Mouse (Mus musculus): ENCODE data around the gene Cmtm4. TPM values are rescaled to one million over a fixed set of nuclear protein-coding genes. Genes with fewer than 3 reads are reported as not detected.

Cmtm4 gene
- polyA plus RNA-seq, 1 experiment: 58.1 TPM

DNA sequence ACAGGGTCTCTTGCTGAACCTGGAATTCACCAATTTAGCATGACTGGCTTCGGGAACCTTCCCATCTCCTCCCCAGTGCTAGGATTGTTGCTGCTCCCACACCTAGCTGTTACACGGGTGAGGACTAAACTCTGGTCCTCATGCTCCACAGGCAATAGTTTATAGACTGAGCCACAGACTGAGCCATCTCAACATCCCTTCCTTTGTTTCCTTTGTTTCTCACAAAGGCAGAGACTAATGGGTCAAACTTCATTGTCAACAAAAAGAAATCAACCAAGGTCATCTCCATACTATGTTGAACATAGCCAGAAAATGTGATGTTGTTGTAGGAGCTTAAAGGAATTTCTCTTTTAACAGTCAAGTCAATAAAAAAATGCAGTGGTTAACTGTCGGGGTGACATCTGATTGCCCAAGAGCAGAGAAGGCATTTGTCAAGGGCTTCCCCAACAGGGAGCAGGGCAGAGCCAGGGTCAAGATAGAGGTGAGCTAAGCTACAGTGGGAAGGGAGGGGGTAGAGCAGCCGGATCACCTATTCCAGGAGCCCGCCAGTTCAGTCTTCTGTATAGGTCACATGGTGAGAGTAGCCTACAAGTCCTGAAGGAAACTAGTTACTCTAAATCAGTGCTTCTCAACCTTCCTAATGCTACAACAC lies 37.7 kb upstream of the Cmtm4 start:
- H3K4me1 ChIP-seq (ENCODE audit: control insufficient read depth, insufficient read depth, low read length): peaks cover 8% of the 10 kb centered on the region
- peaks cover 54% of the 10 kb centered on the region for H3K36me3 ChIP-seq (ENCODE audit: control insufficient read depth, insufficient read depth, low read length, poor library complexity, severe bottlenecking)
- no peak overlapping the region for H3K9ac ChIP-seq (ENCODE audit: low read depth, poor library complexity, severe bottlenecking)
- TF ChIP-seq EP300 (IDR thresholded peaks at IDR 0.05; ENCODE audit: insufficient read depth, low read depth, low read length): 0 out of 2 replicates have a peak, but pooled peaks have one; percentile 36
- TF ChIP-seq POLR2A (IDR thresholded peaks at IDR 0.05; ENCODE audit: insufficient read depth, low read length): no peak
- no peak for TF ChIP-seq CTCF (IDR thresholded peaks at IDR 0.05; ENCODE audit: low read depth, low read length)
- peaks cover 6% of the 10 kb centered on the region; the same call in 1 of the 2 replicates for H3K9me3 ChIP-seq (replicated peaks; ENCODE audit: control insufficient read depth, insufficient read depth, low read length, poor library complexity, severe bottlenecking)
- H3K4me3 ChIP-seq (ENCODE audit: low read depth, low read length): no peak overlapping the region
- no peaks in the 10 kb centered on the region for H3K27me3 ChIP-seq (ENCODE audit: control insufficient read depth, insufficient read depth, low read length, poor library complexity, severe bottlenecking)
- H3K27ac ChIP-seq (ENCODE audit: insufficient read depth, low read length): peak overlapping the region; percentile 53

DNA sequence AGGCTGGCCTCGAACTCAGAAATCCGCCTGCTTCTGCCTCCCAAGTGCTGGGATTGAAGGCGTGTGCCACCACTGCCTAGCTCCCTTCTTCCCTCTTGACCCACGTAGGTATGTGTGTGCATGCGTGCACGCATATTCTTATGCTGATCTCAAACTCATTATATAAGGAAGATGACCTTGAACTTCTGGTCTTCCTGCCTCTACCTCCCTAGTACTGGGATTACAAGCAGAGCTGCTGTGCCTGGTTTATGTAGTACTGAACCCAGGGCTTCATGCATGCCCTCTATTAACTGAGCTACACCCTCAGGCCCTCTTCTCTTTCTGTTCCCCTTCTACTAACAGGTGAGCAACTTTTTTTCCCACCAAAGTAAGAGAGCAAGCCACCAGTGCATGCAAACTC lies 37.0 kb upstream of the Cmtm4 start:
- Histone ChIP-seq H3K27ac (ENCODE audit: insufficient read depth, low read length) (peak overlapping the region; percentile 53; the same call in 1 of the 2 replicates), H3K4me1 (ENCODE audit: control insufficient read depth, insufficient read depth, low read length) (peaks cover 8% of the 10 kb centered on the region), H3K4me3 (ENCODE audit: low read depth, low read length) (no peak overlapping the region), H3K9me3 (replicated peaks; ENCODE audit: control insufficient read depth, insufficient read depth, low read length, poor library complexity, severe bottlenecking) (peaks cover 6% of the 10 kb centered on the region; the same call in 1 of the 2 replicates), H3K9ac (ENCODE audit: low read depth, poor library complexity, severe bottlenecking) (no peak overlapping the region), H3K27me3 (ENCODE audit: control insufficient read depth, insufficient read depth, low read length, poor library complexity, severe bottlenecking) (no peaks in the 10 kb centered on the region), H3K36me3 (ENCODE audit: control insufficient read depth, insufficient read depth, low read length, poor library complexity, severe bottlenecking) (peaks cover 56% of the 10 kb centered on the region)
- TF ChIP-seq POLR2A (IDR thresholded peaks at IDR 0.05; ENCODE audit: insufficient read depth, low read length) (no peak), CTCF (IDR thresholded peaks at IDR 0.05; ENCODE audit: low read depth, low read length) (no peak), EP300 (IDR thresholded peaks at IDR 0.05; ENCODE audit: insufficient read depth, low read depth, low read length) (no peak)

DNA sequence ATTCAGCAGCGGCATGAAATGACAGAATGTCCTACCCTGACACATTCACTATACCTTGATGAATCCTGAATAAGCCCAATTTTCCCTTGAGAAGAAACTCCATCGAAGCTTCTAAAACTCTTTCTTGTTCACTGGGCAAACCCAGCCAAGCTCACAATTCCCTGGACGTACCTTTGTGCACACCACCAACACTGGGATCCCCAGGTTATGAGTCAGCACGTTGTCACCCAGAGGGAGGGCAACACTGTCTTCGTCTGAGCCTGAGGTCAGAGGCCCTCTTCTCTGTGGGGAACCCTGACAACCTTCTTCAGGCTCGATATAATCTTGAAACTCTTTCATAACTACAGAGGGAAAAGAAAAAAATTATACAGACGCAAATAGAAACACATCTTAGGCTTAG lies 34.6 kb upstream of the Cmtm4 start:
- H3K9ac ChIP-seq (ENCODE audit: low read depth, poor library complexity, severe bottlenecking): no peak overlapping the region
- H3K27ac ChIP-seq (ENCODE audit: insufficient read depth, low read length): no peak overlapping the region
- no peaks in the 10 kb centered on the region for H3K27me3 ChIP-seq (ENCODE audit: control insufficient read depth, insufficient read depth, low read length, poor library complexity, severe bottlenecking)
- peaks cover 5% of the 10 kb centered on the region for H3K4me1 ChIP-seq (ENCODE audit: control insufficient read depth, insufficient read depth, low read length)
- peaks cover 49% of the 10 kb centered on the region for H3K36me3 ChIP-seq (ENCODE audit: control insufficient read depth, insufficient read depth, low read length, poor library complexity, severe bottlenecking)
- peaks cover 6% of the 10 kb centered on the region; the same call in 1 of the 2 replicates for H3K9me3 ChIP-seq (replicated peaks; ENCODE audit: control insufficient read depth, insufficient read depth, low read length, poor library complexity, severe bottlenecking)
- no peak overlapping the region for H3K4me3 ChIP-seq (ENCODE audit: low read depth, low read length)
- TF ChIP-seq CTCF (IDR thresholded peaks at IDR 0.05; ENCODE audit: low read depth, low read length) (no peak), POLR2A (IDR thresholded peaks at IDR 0.05; ENCODE audit: insufficient read depth, low read length) (no peak), EP300 (IDR thresholded peaks at IDR 0.05; ENCODE audit: insufficient read depth, low read depth, low read length) (no peak)

DNA sequence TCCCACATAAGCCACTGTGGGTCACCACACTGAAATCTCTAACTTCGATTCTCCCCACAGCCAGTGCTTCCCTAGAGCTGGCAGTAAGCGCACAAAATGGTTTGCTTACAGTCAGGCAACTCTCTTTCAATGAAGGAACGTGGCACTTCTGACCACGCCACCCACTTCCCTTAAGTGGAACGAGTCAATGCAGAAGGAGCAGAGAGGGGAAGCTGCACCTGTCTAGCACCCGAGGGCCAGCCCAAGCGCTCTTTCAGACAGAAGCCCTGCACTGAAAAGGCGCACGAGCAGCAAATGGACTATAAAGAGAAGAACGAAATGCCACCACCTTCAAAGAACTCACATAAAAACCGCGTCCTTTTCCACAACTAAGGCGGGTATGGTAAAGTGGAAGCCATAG lies 32.1 kb upstream of the Cmtm4 start:
- TF ChIP-seq CTCF (IDR thresholded peaks at IDR 0.05; ENCODE audit: low read depth, low read length): no peak
- no peak for TF ChIP-seq EP300 (IDR thresholded peaks at IDR 0.05; ENCODE audit: insufficient read depth, low read depth, low read length)
- no peak for TF ChIP-seq POLR2A (IDR thresholded peaks at IDR 0.05; ENCODE audit: insufficient read depth, low read length)
- no peaks in the 10 kb centered on the region for H3K4me1 ChIP-seq (ENCODE audit: control insufficient read depth, insufficient read depth, low read length)
- H3K4me3 ChIP-seq (ENCODE audit: low read depth, low read length): no peak overlapping the region
- H3K27me3 ChIP-seq (ENCODE audit: control insufficient read depth, insufficient read depth, low read length, poor library complexity, severe bottlenecking): no peaks in the 10 kb centered on the region
- H3K27ac ChIP-seq (ENCODE audit: insufficient read depth, low read length): no peak overlapping the region
- no peak overlapping the region for H3K9ac ChIP-seq (ENCODE audit: low read depth, poor library complexity, severe bottlenecking)
- H3K36me3 ChIP-seq (ENCODE audit: control insufficient read depth, insufficient read depth, low read length, poor library complexity, severe bottlenecking): peaks cover 65% of the 10 kb centered on the region
- H3K9me3 ChIP-seq (replicated peaks; ENCODE audit: control insufficient read depth, insufficient read depth, low read length, poor library complexity, severe bottlenecking): peaks cover 6% of the 10 kb centered on the region; the same call in 1 of the 2 replicates

DNA sequence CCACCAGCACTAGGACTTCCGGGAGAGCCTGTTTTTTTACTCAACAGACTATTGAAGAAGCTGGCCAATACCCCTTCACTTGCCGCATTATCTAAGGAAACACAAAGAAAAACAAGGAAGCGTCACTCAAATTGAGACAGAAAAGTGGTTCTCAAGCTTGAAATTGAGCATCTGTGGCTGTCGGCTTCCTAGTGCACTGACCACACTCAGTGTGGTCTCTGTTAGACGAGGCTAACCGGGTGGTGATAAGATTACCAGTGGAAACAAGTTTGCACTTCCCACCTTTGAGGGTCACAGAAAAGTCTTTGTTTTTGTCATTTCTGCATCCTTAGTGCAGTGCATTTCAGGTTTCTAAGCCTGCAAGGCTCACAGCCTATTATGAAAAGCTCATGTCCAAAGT lies 26.7 kb upstream of the Cmtm4 start:
- Histone ChIP-seq H3K9ac (ENCODE audit: low read depth, poor library complexity, severe bottlenecking) (no peak overlapping the region), H3K9me3 (replicated peaks; ENCODE audit: control insufficient read depth, insufficient read depth, low read length, poor library complexity, severe bottlenecking) (no peaks in the 10 kb centered on the region), H3K4me3 (ENCODE audit: low read depth, low read length) (no peak overlapping the region), H3K4me1 (ENCODE audit: control insufficient read depth, insufficient read depth, low read length) (no peaks in the 10 kb centered on the region), H3K27me3 (ENCODE audit: control insufficient read depth, insufficient read depth, low read length, poor library complexity, severe bottlenecking) (no peaks in the 10 kb centered on the region), H3K27ac (ENCODE audit: insufficient read depth, low read length) (no peak overlapping the region), H3K36me3 (ENCODE audit: control insufficient read depth, insufficient read depth, low read length, poor library complexity, severe bottlenecking) (peaks cover 61% of the 10 kb centered on the region)
- TF ChIP-seq CTCF (IDR thresholded peaks at IDR 0.05; ENCODE audit: low read depth, low read length): no peak
- TF ChIP-seq EP300 (IDR thresholded peaks at IDR 0.05; ENCODE audit: insufficient read depth, low read depth, low read length): no peak
- no peak for TF ChIP-seq POLR2A (IDR thresholded peaks at IDR 0.05; ENCODE audit: insufficient read depth, low read length)

DNA sequence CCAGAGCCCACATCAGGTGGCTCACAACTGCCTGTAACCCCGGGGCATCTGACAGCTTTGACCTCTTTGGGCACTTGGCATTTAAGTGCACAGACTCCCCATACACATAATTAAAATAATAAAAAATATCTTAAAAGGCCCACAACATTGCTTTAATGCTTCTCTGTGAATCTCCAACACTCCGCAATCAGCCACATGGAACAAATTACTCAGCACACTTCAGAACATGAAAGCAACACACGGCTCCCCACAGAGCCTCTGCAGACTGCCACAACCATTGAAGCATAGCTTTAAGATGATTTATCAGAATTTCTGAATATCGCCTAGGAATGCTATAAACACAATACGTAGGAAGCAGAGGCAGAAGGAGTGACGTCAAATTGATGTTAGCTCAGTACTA lies 20.4 kb upstream of the Cmtm4 start:
- Histone ChIP-seq H3K9me3 (replicated peaks; ENCODE audit: control insufficient read depth, insufficient read depth, low read length, poor library complexity, severe bottlenecking) (no peaks in the 10 kb centered on the region), H3K27ac (ENCODE audit: insufficient read depth, low read length) (no peak overlapping the region), H3K4me3 (ENCODE audit: low read depth, low read length) (no peak overlapping the region), H3K36me3 (ENCODE audit: control insufficient read depth, insufficient read depth, low read length, poor library complexity, severe bottlenecking) (peaks cover 17% of the 10 kb centered on the region), H3K27me3 (ENCODE audit: control insufficient read depth, insufficient read depth, low read length, poor library complexity, severe bottlenecking) (no peaks in the 10 kb centered on the region), H3K4me1 (ENCODE audit: control insufficient read depth, insufficient read depth, low read length) (no peaks in the 10 kb centered on the region), H3K9ac (ENCODE audit: low read depth, poor library complexity, severe bottlenecking) (no peak overlapping the region)
- no peak for TF ChIP-seq POLR2A (IDR thresholded peaks at IDR 0.05; ENCODE audit: insufficient read depth, low read length)
- no peak for TF ChIP-seq CTCF (IDR thresholded peaks at IDR 0.05; ENCODE audit: low read depth, low read length)
- no peak for TF ChIP-seq EP300 (IDR thresholded peaks at IDR 0.05; ENCODE audit: insufficient read depth, low read depth, low read length)
